Mouse (Mus musculus) embryonic facial prominence, embryonic 15.5 days (tissue): ENCODE measurements at regions not wholly inside any gene's neighbourhood (a gene's known extent, or its start where the extent isn't known, plus 50 kb on each side); places are given as distances from the start of the nearest gene placed in this dataset.
A peak's percentile ranks its signal among the peaks of the same experiment; 100 is the strongest.

Experiments used
- ATAC-seq: fragments of 200-750 bp; cut with Nextera tagmentation; 2 replicates; pipeline ENCODE4 v1.8.0; 2017; ENCODE audit warnings: low read depth, moderate TSS enrichment; ENCODE audit not compliant: insufficient number of reproducible peaks, low FRiP score, low TSS enrichment
- H3K27ac ChIP-seq: fragments of 300-500 bp; sonication (generic); replicated peaks from 2 replicates; pipeline ENCODE4 v1.5.1; 2015; ENCODE audit warnings: mild to moderate bottlenecking, inconsistent platforms
- H3K27me3 ChIP-seq: fragments of 300-500 bp; sonication (generic); 2 replicates; pipeline ENCODE4 v1.6.1; 2015; ENCODE audit warnings: inconsistent platforms
- H3K36me3 ChIP-seq: fragments of 300-500 bp; sonication (generic); 2 replicates; pipeline ENCODE4 v1.6.1; 2015; ENCODE audit warnings: mild to moderate bottlenecking, inconsistent platforms
- H3K4me1 ChIP-seq: fragments of 300-500 bp; sonication (generic); 2 replicates; pipeline ENCODE4 v1.6.1; 2015; ENCODE audit warnings: inconsistent platforms
- H3K4me2 ChIP-seq: fragments of 300-500 bp; sonication (generic); replicated peaks from 2 replicates; pipeline ENCODE4 v1.6.1; 2015; ENCODE audit warnings: mild to moderate bottlenecking, inconsistent platforms
- H3K4me3 ChIP-seq: fragments of 300-500 bp; sonication (generic); replicated peaks from 2 replicates; pipeline ENCODE4 v1.5.1; 2015; ENCODE audit warnings: mild to moderate bottlenecking, inconsistent platforms
- H3K9ac ChIP-seq: fragments of 300-500 bp; sonication (generic); 2 replicates; pipeline ENCODE4 v1.6.1; 2015; ENCODE audit warnings: inconsistent platforms
- H3K9me3 ChIP-seq: fragments of 300-500 bp; sonication (generic); replicated peaks from 2 replicates; pipeline ENCODE4 v1.6.1; 2016; ENCODE audit warnings: inconsistent platforms
- WGBS: fragments of 180-500 bp; shearing (Covaris S2); methylation state at CpG from one replicate; pipeline ENCODE4 v1.1.7; 2015; 5-methylcytosine and 5-hydroxymethylcytosine counted together

- no peak overlapping the region for H3K4me3 ChIP-seq
- 57% methylated on average over 5 of the region's 5 CpGs for WGBS
Observed at GRCm38 (mm10) chr9:47133454-47133853, 134.9 kb downstream of the Gm4791 start.

DNA sequence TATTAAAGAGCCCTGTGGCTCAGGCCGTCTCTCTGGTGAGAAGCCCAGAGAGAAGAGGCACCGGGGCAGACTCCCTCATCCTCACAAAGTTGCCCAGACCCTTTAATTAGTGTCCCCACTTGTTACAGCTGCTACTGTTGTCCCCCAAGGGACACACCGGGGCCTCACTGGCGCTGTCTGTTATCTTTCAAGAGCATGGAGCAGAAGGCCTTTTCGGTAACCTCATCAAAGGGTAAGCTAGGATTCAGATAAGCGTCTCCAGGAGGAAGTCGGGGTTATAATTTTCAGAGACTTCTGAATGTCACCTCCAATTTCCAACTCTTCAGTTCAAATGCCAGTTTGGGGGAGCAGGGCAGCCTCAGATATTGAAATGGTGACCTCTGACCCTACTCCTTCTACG lies 135.3 kb downstream of the Gm4791 start:
- no peaks in the 10 kb centered on the region for H3K36me3 ChIP-seq
- H3K27me3 ChIP-seq, result no peaks in the 10 kb centered on the region
- H3K4me3 ChIP-seq, result no peak overlapping the region
- H3K9ac ChIP-seq, result no peak overlapping the region
- WGBS, result 55% methylated on average over 8 of the region's 8 CpGs
- no peaks in the 10 kb centered on the region for H3K9me3 ChIP-seq
- no peaks in the 10 kb centered on the region for H3K4me1 ChIP-seq
- ATAC-seq, result no peak
- no peak overlapping the region for H3K4me2 ChIP-seq
- no peak overlapping the region for H3K27ac ChIP-seq

More at GRCm38 (mm10) chr9:47133454-47133853, 134.9 kb downstream of the Gm4791 start:
- ATAC-seq, result no peak
- Histone ChIP-seq H3K9me3 (no peaks in the 10 kb centered on the region), H3K4me1 (no peaks in the 10 kb centered on the region), H3K27me3 (no peaks in the 10 kb centered on the region), H3K36me3 (no peaks in the 10 kb centered on the region), H3K9ac (no peak overlapping the region), H3K4me2 (no peak overlapping the region), H3K27ac (no peak overlapping the region)

DNA sequence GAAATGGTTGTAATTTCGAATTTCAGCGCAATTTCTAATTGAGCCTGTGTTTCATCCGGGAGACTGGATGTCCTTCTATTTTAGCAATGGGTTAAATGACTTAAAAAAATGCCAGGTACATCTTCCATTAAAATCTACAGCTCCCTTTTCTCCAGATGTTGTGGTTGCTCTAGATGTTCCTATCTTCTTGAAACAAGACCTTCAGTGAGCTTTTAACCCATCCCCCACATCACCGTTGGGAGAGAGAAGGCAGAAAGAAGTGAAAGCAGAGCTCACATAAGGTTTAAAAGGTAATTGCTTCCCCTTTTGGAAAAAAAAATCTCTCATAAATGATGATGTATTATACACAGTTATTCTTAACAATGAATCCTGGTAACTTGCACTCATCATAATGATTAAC lies 135.9 kb downstream of the Gm4791 start:
- Histone ChIP-seq H3K4me3 (no peak overlapping the region), H3K4me2 (no peak overlapping the region), H3K27me3 (no peaks in the 10 kb centered on the region), H3K4me1 (no peaks in the 10 kb centered on the region), H3K27ac (no peak overlapping the region), H3K9me3 (no peaks in the 10 kb centered on the region), H3K36me3 (no peaks in the 10 kb centered on the region), H3K9ac (no peak overlapping the region)
- no peak for ATAC-seq
- 62% methylated on average over 4 of the region's 4 CpGs for WGBS

DNA sequence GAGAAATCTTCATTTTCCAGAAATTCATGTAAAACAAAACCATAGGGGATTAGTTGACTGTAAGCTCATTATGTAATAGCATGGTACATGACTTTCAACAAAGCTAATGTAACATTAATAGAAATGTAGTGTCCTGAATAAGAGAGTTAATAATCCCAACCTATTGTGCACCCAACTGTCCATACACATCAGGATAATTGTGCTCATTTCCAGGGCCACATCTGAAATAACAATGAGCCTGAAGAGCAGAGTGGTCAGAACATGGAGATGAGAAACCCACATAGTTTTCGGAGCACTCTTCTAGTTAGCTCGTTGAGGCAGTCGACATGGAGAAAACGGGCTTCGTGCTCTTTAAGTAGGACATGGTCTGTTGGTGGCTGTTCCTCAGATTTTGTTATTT lies 138.1 kb downstream of the Gm4791 start:
- WGBS, result 90% methylated on average over 5 of the region's 5 CpGs
- H3K27me3 ChIP-seq, result no peaks in the 10 kb centered on the region

GRCm38 (mm10) chr9:47153471-47153870 lies 154.9 kb downstream of the Gm4791 start:
- Histone ChIP-seq H3K4me3 (no peak overlapping the region), H3K4me2 (no peak overlapping the region), H3K4me1 (no peaks in the 10 kb centered on the region), H3K9me3 (no peaks in the 10 kb centered on the region), H3K27ac (no peak overlapping the region), H3K9ac (no peak overlapping the region), H3K27me3 (no peaks in the 10 kb centered on the region), H3K36me3 (no peaks in the 10 kb centered on the region)
- WGBS, result 82% methylated on average over 7 of the region's 7 CpGs
- no peak for ATAC-seq

More for the DNA sequence above, 138.1 kb downstream of the Gm4791 start:
- no peak for ATAC-seq
- H3K9me3 ChIP-seq, result no peaks in the 10 kb centered on the region
- H3K4me2 ChIP-seq, result no peak overlapping the region
- H3K36me3 ChIP-seq, result no peaks in the 10 kb centered on the region
- H3K4me1 ChIP-seq, result no peaks in the 10 kb centered on the region
- H3K27ac ChIP-seq, result no peak overlapping the region
- no peak overlapping the region for H3K9ac ChIP-seq
- H3K4me3 ChIP-seq, result no peak overlapping the region

GRCm38 (mm10) chr9:47165480-47166131 lies 167.1 kb downstream of the Gm4791 start:
- no peaks in the 10 kb centered on the region for H3K27me3 ChIP-seq
- no peak overlapping the region for H3K27ac ChIP-seq
- no peaks in the 10 kb centered on the region for H3K36me3 ChIP-seq
- H3K4me2 ChIP-seq, result no peak overlapping the region
- H3K4me3 ChIP-seq, result no peak overlapping the region
- no peak overlapping the region for H3K9ac ChIP-seq
- peaks cover 16% of the 10 kb centered on the region for H3K4me1 ChIP-seq
- ATAC-seq, result peak; percentile 71
- 42% methylated on average over 8 of the region's 8 CpGs for WGBS
- H3K9me3 ChIP-seq, result no peaks in the 10 kb centered on the region

DNA sequence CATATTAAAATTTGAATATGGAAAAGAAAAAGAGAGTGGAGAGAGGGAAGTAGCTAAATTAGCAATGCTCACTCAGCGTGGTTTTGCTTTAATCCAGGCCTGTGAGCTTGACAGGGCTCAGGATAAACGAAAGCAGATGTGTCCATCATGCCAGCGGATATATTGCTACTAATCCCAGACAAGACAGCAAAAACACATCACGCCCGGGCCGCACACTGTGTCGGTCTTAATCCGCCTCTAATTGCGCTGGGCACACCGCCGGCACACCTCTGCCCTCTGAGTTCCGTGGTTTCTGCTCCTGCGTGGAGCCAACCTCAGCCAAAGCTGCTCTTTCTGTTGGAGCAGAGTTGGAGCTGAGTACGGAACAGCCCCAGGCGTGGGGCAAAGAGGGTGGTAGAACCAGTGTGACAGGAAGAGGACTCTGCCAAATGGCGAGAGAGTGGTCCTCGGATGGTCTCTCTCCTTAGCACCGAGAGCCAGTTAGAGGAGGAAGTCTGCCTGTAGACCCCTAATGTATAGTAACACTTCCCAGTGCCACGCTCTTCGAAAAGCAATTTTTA lies 169.2 kb downstream of the Gm4791 start:
- Histone ChIP-seq H3K27me3 (no peaks in the 10 kb centered on the region), H3K9me3 (no peaks in the 10 kb centered on the region), H3K4me1 (peaks cover 16% of the 10 kb centered on the region), H3K4me3 (peak overlapping the region; percentile 31), H3K36me3 (no peaks in the 10 kb centered on the region), H3K4me2 (peak overlapping the region; percentile 49), H3K27ac (peak overlapping the region; percentile 80), H3K9ac (peak overlapping the region; percentile 9; the same call in 1 of the 2 replicates)
- WGBS, result 18% methylated on average over 20 of the region's 20 CpGs
- peak; percentile 69 for ATAC-seq

DNA sequence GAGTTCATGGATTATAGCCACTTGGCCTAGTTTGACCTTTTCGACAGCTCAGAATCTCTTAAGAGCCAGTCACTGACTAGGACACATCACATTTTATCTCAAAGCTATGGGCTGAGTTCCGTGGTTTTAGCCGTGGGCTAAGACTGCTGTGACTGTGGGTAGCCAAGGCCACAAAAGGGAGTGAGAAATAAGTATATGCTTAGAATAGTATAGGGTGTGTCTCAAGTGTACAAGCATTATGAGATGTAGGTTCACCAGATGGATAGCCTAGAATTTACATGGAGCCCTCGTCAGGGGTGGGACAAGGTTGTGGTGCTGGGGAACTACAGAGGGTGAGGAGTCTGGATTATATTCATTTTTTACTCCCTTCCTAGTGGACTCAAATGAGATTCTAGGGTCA lies 177.5 kb downstream of the Gm4791 start:
- Histone ChIP-seq H3K27ac (no peak overlapping the region), H3K4me2 (no peak overlapping the region), H3K9me3 (no peaks in the 10 kb centered on the region), H3K27me3 (no peaks in the 10 kb centered on the region), H3K9ac (no peak overlapping the region), H3K4me1 (no peaks in the 10 kb centered on the region), H3K4me3 (no peak overlapping the region), H3K36me3 (no peaks in the 10 kb centered on the region)
- no peak for ATAC-seq
- 79% methylated on average over 4 of the region's 4 CpGs for WGBS

- Histone ChIP-seq H3K4me2 (no peak overlapping the region), H3K27me3 (no peaks in the 10 kb centered on the region), H3K9me3 (no peaks in the 10 kb centered on the region), H3K4me1 (no peaks in the 10 kb centered on the region), H3K27ac (no peak overlapping the region), H3K9ac (no peak overlapping the region), H3K4me3 (no peak overlapping the region), H3K36me3 (no peaks in the 10 kb centered on the region)
- WGBS, result 43% methylated on average over 3 of the region's 3 CpGs
- no peak for ATAC-seq
Observed at GRCm38 (mm10) chr9:47218101-47218500, 219.6 kb downstream of the Gm4791 start.

- H3K27ac ChIP-seq, result no peak overlapping the region
- H3K4me3 ChIP-seq, result no peak overlapping the region
- ATAC-seq, result no peak
- no peaks in the 10 kb centered on the region for H3K4me1 ChIP-seq
- no peaks in the 10 kb centered on the region for H3K36me3 ChIP-seq
- H3K4me2 ChIP-seq, result no peak overlapping the region
- WGBS, result 86% methylated on average over 2 of the region's 2 CpGs
- H3K9me3 ChIP-seq, result no peaks in the 10 kb centered on the region
- no peaks in the 10 kb centered on the region for H3K27me3 ChIP-seq
- no peak overlapping the region for H3K9ac ChIP-seq
Observed at GRCm38 (mm10) chr9:47223536-47223935, 225.0 kb downstream of the Gm4791 start.

- no peaks in the 10 kb centered on the region for H3K27me3 ChIP-seq
- no peak overlapping the region for H3K9ac ChIP-seq
- no peak for ATAC-seq
- no peaks in the 10 kb centered on the region for H3K9me3 ChIP-seq
- no peak overlapping the region for H3K4me3 ChIP-seq
- 76% methylated on average over 1 of the region's 1 CpGs for WGBS
- no peak overlapping the region for H3K4me2 ChIP-seq
- no peak overlapping the region for H3K27ac ChIP-seq
- no peaks in the 10 kb centered on the region for H3K36me3 ChIP-seq
- no peaks in the 10 kb centered on the region for H3K4me1 ChIP-seq
Observed at GRCm38 (mm10) chr9:47224249-47224648, 225.7 kb downstream of the Gm4791 start.
